Mouse (Mus musculus): Measurements from ENCODE around the gene Wdr25. TPM values are rescaled to one million over a fixed set of nuclear protein-coding genes. Genes with fewer than 3 reads are reported as not detected.

Gene Wdr25
- polyA plus RNA-seq, 1 experiment: 0.57 TPM

DNA sequence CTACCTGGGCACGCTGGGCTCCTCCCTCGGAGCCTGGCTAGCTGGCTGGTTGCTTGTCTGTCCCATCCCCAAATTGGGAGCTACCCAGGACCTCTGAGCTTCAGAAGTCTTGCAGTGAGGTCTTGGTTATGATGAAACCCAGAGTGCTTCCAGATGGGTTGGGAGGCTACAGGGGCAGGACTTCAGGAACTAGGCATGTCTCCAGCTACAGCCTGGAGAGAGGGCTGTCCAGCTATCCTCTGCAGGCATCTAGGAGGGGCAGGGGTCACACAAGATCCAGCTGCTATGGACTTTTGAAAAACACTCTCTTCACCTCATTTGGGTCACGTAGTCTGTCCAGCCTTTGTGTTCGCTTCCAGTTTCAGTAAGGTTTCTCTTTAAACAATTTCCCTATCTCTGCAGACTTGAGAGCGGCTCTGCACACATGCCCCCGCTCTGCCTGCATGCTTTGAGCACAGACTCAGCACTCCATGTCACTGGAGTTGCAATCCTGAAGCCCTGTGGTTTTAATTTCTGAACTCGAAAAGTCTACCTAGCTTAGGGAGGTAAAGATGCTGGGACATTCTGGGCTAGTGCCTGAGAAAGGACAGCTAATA lies 35.7 kb upstream of the Wdr25 start:
- Histone ChIP-seq H3K36me3 (ENCODE audit: control insufficient read depth) (peaks cover 36% of the 10 kb centered on the region), H3K9me3 (ENCODE audit: control insufficient read depth, low read length) (no peaks in the 10 kb centered on the region), H3K4me3 (replicated peaks) (no peak overlapping the region), H3K4me1 (ENCODE audit: control insufficient read depth) (peaks cover 6% of the 10 kb centered on the region), H3K27me3 (ENCODE audit: control insufficient read depth) (no peaks in the 10 kb centered on the region)
- TF ChIP-seq TAL1 (IDR thresholded peaks at IDR 0.05; ENCODE audit: low read length) (no peak), GATA1 (IDR thresholded peaks at IDR 0.05; ENCODE audit: low read length) (no peak)

DNA sequence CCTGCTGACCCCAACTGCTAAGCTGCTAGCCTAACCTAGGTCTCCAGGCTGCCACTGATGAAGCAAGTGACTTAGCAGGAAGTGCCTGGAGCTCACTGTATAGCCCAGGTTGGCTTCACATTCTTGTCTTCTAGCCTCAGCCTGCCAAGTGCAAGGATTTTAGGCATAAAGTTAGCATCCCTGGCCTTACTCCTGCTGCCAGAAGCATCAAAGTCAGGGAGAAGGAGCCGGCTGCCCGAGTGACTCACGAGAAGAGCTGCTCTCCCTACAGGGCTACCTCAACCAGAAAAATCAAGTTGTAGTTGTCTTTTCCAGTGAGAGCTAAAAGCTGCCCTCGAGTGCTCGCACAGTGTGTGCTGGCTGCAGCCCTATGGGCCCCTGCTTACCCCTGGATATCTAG lies 34.9 kb upstream of the Wdr25 start:
- TF ChIP-seq GATA1 (IDR thresholded peaks at IDR 0.05; ENCODE audit: low read length) (no peak), TAL1 (IDR thresholded peaks at IDR 0.05; ENCODE audit: low read length) (no peak)
- Histone ChIP-seq H3K36me3 (ENCODE audit: control insufficient read depth) (peaks cover 44% of the 10 kb centered on the region), H3K4me1 (ENCODE audit: control insufficient read depth) (peaks cover 6% of the 10 kb centered on the region), H3K27me3 (ENCODE audit: control insufficient read depth) (no peaks in the 10 kb centered on the region), H3K9me3 (ENCODE audit: control insufficient read depth, low read length) (no peaks in the 10 kb centered on the region), H3K4me3 (replicated peaks) (no peak overlapping the region)

DNA sequence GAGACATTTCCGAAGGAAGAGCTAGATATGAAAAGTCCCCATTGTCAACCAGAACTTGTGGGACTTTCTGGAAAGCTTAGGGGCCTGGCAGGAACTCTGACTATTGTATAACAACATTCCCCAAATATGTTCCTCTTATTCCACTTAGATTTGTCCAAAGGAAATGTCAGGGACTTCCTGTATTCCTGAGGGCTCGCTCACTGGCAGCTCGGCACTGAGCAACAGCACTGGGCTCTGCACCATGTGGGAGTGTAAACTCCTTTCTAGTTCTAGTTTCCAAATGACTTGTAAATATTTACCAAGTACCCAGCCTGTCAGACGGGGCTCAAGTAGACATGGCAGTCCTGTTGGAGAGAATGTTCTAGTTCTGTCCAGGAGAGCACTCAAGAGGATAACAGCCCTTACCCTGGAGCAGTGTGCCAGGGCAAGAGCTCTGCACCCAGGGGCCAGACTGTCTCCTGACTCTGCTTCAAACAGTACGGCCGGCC lies 28.4 kb upstream of the Wdr25 start:
- Histone ChIP-seq H3K27me3 (ENCODE audit: control insufficient read depth) (no peaks in the 10 kb centered on the region), H3K4me3 (replicated peaks) (no peak overlapping the region), H3K4me1 (ENCODE audit: control insufficient read depth) (no peaks in the 10 kb centered on the region), H3K36me3 (ENCODE audit: control insufficient read depth) (peaks cover 100% of the 10 kb centered on the region), H3K9me3 (ENCODE audit: control insufficient read depth, low read length) (no peaks in the 10 kb centered on the region)
- TF ChIP-seq TAL1 (IDR thresholded peaks at IDR 0.05; ENCODE audit: low read length) (no peak), GATA1 (IDR thresholded peaks at IDR 0.05; ENCODE audit: low read length) (no peak)

GRCm38 (mm10) chr12:108869575-108869974 lies 23.9 kb upstream of the Wdr25 start:
- peaks cover 94% of the 10 kb centered on the region for H3K36me3 ChIP-seq (ENCODE audit: control insufficient read depth)
- no peaks in the 10 kb centered on the region for H3K27me3 ChIP-seq (ENCODE audit: control insufficient read depth)
- no peaks in the 10 kb centered on the region for H3K9me3 ChIP-seq (ENCODE audit: control insufficient read depth, low read length)
- no peaks in the 10 kb centered on the region for H3K4me1 ChIP-seq (ENCODE audit: control insufficient read depth)
- no peak overlapping the region for H3K4me3 ChIP-seq (replicated peaks)
- TF ChIP-seq TAL1 (IDR thresholded peaks at IDR 0.05; ENCODE audit: low read length): no peak
- no peak for TF ChIP-seq GATA1 (IDR thresholded peaks at IDR 0.05; ENCODE audit: low read length)

GRCm38 (mm10) chr12:108873122-108873521 lies 20.3 kb upstream of the Wdr25 start:
- no peaks in the 10 kb centered on the region for H3K4me1 ChIP-seq (ENCODE audit: control insufficient read depth)
- no peaks in the 10 kb centered on the region for H3K9me3 ChIP-seq (ENCODE audit: control insufficient read depth, low read length)
- H3K4me3 ChIP-seq (replicated peaks): no peak overlapping the region
- H3K27me3 ChIP-seq (ENCODE audit: control insufficient read depth): no peaks in the 10 kb centered on the region
- H3K36me3 ChIP-seq (ENCODE audit: control insufficient read depth): peaks cover 88% of the 10 kb centered on the region
- TF ChIP-seq TAL1 (IDR thresholded peaks at IDR 0.05; ENCODE audit: low read length) (no peak), GATA1 (IDR thresholded peaks at IDR 0.05; ENCODE audit: low read length) (no peak)

- Histone ChIP-seq H3K4me3 (replicated peaks) (no peak overlapping the region), H3K4me1 (ENCODE audit: control insufficient read depth) (no peaks in the 10 kb centered on the region), H3K27me3 (ENCODE audit: control insufficient read depth) (no peaks in the 10 kb centered on the region), H3K36me3 (ENCODE audit: control insufficient read depth) (peaks cover 86% of the 10 kb centered on the region), H3K9me3 (ENCODE audit: control insufficient read depth, low read length) (no peaks in the 10 kb centered on the region)
- no peak for TF ChIP-seq TAL1 (IDR thresholded peaks at IDR 0.05; ENCODE audit: low read length)
- no peak for TF ChIP-seq GATA1 (IDR thresholded peaks at IDR 0.05; ENCODE audit: low read length)
These were observed 14.3 kb upstream of the Wdr25 start for GRCm38 (mm10) chr12:108879138-108879537.

DNA sequence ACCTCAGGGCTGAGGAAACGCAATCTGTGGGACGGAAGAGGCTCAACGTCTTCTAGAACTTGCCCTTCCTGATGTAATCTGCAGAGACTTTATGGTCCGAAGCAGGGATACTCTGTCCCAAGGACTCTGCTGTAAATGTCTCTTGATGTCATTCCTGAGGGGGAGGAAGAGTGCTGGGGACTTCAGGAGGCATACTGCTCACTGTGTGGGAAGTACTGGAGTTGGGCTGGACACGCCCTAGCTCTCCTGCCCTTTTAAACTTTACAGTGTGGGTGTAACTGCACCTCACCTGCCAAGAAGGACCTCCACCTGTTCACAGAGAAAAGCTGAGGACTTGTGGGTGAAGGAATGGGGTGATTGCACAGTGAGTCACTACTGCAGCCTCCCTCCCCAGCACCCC lies 12.8 kb upstream of the Wdr25 start:
- no peak for TF ChIP-seq GATA1 (IDR thresholded peaks at IDR 0.05; ENCODE audit: low read length)
- no peak for TF ChIP-seq TAL1 (IDR thresholded peaks at IDR 0.05; ENCODE audit: low read length)
- no peaks in the 10 kb centered on the region for H3K9me3 ChIP-seq (ENCODE audit: control insufficient read depth, low read length)
- no peaks in the 10 kb centered on the region for H3K4me1 ChIP-seq (ENCODE audit: control insufficient read depth)
- peaks cover 86% of the 10 kb centered on the region for H3K36me3 ChIP-seq (ENCODE audit: control insufficient read depth)
- no peaks in the 10 kb centered on the region for H3K27me3 ChIP-seq (ENCODE audit: control insufficient read depth)
- no peak overlapping the region for H3K4me3 ChIP-seq (replicated peaks)

- no peaks in the 10 kb centered on the region for H3K27me3 ChIP-seq (ENCODE audit: control insufficient read depth)
- no peak overlapping the region for H3K4me3 ChIP-seq (replicated peaks)
- H3K9me3 ChIP-seq (ENCODE audit: control insufficient read depth, low read length): no peaks in the 10 kb centered on the region
- TF ChIP-seq TAL1 (IDR thresholded peaks at IDR 0.05; ENCODE audit: low read length) (no peak), GATA1 (IDR thresholded peaks at IDR 0.05; ENCODE audit: low read length) (no peak)
- peaks cover 86% of the 10 kb centered on the region for H3K36me3 ChIP-seq (ENCODE audit: control insufficient read depth)
- no peaks in the 10 kb centered on the region for H3K4me1 ChIP-seq (ENCODE audit: control insufficient read depth)
These were observed 12.2 kb upstream of the Wdr25 start for GRCm38 (mm10) chr12:108881192-108881591.

GRCm38 (mm10) chr12:108882776-108883175 lies 10.7 kb upstream of the Wdr25 start:
- no peaks in the 10 kb centered on the region for H3K4me1 ChIP-seq (ENCODE audit: control insufficient read depth)
- TF ChIP-seq GATA1 (IDR thresholded peaks at IDR 0.05; ENCODE audit: low read length) (no peak), TAL1 (IDR thresholded peaks at IDR 0.05; ENCODE audit: low read length) (no peak)
- H3K36me3 ChIP-seq (ENCODE audit: control insufficient read depth): peaks cover 90% of the 10 kb centered on the region
- no peaks in the 10 kb centered on the region for H3K27me3 ChIP-seq (ENCODE audit: control insufficient read depth)
- H3K4me3 ChIP-seq (replicated peaks): no peak overlapping the region
- no peaks in the 10 kb centered on the region for H3K9me3 ChIP-seq (ENCODE audit: control insufficient read depth, low read length)

- Histone ChIP-seq H3K4me3 (replicated peaks) (no peak overlapping the region), H3K9me3 (ENCODE audit: control insufficient read depth, low read length) (no peaks in the 10 kb centered on the region), H3K27me3 (ENCODE audit: control insufficient read depth) (no peaks in the 10 kb centered on the region), H3K4me1 (ENCODE audit: control insufficient read depth) (peaks cover 1% of the 10 kb centered on the region; the same call in 1 of the 2 replicates), H3K36me3 (ENCODE audit: control insufficient read depth) (peaks cover 91% of the 10 kb centered on the region)
- TF ChIP-seq GATA1 (IDR thresholded peaks at IDR 0.05; ENCODE audit: low read length) (no peak), TAL1 (IDR thresholded peaks at IDR 0.05; ENCODE audit: low read length) (no peak)
These were observed 7.5 kb upstream of the Wdr25 start for GRCm38 (mm10) chr12:108885906-108886305.

Data from erythroblast, embryonic 14.5 days (primary cell).